Mouse (Mus musculus) olfactory bulb, adult 2 months (tissue): Measurements from ENCODE around the gene Rpain.

Source experiments
- CTCF ChIP-seq: fragments of 200-500 bp; IDR thresholded peaks from 2 replicates; pipeline ENCODE4 v1.5.1; 2012; ENCODE audit warnings: low read depth, mild to moderate bottlenecking, low read length, moderate library complexity; ENCODE audit not compliant: insufficient read depth
- POLR2A ChIP-seq: fragments of 200-500 bp; IDR thresholded peaks from 2 replicates; pipeline ENCODE4 v1.6.1; 2012; ENCODE audit warnings: mild to moderate bottlenecking, low read depth, low read length, moderate library complexity; ENCODE audit not compliant: insufficient read depth

- TF ChIP-seq POLR2A (no peak), CTCF (no peak)
These were observed 34.7 kb upstream of the Rpain start for GRCm38 (mm10) chr11:70935316-70935715.
